Mouse (Mus musculus) G1E (cell line): Measurements from ENCODE around the gene Pde4c. TPM values are rescaled to one million over a fixed set of nuclear protein-coding genes. Genes with fewer than 3 reads are reported as not detected.

ENCODE experiments used
- ATAC-seq: 2 replicates; pipeline ENCODE4 v1.8.0; 2016; ENCODE audit warnings: mild to moderate bottlenecking; ENCODE audit not compliant: insufficient number of reproducible peaks, poor library complexity, low FRiP score, severe bottlenecking; ENCODE audit errors: extremely low read depth
- DNase-seq: peaks from one replicate; pipeline ENCODE4 v3.0.0; 2012; ENCODE audit warnings: low spot score
- H3K27me3 ChIP-seq: 2 replicates; pipeline ENCODE4 v1.6.1; 2012; ENCODE audit warnings: mild to moderate bottlenecking, low read length, inconsistent platforms; ENCODE audit not compliant: insufficient read depth
- H3K36me3 ChIP-seq: replicated peaks from 2 replicates; pipeline ENCODE3; 2012; ENCODE audit warnings: mild to moderate bottlenecking, inconsistent platforms
- H3K4me1 ChIP-seq: 2 replicates; pipeline ENCODE4 v1.6.1; 2012; ENCODE audit warnings: low read depth, low read length, inconsistent platforms, mixed read lengths; ENCODE audit not compliant: insufficient read depth
- H3K4me3 ChIP-seq: 2 replicates; pipeline ENCODE4 v1.5.1; 2012; ENCODE audit warnings: low read depth, mild to moderate bottlenecking, inconsistent platforms, low read length, moderate library complexity, mixed read lengths
- H3K9me3 ChIP-seq: replicated peaks from 2 replicates; pipeline ENCODE4 v1.6.1; 2012; ENCODE audit warnings: inconsistent platforms
- CTCF ChIP-seq: IDR thresholded peaks from 2 replicates; pipeline ENCODE4 v1.5.1; 2012; ENCODE audit warnings: low read depth, low read length, inconsistent platforms, mixed read lengths
- GATA1 ChIP-seq: IDR thresholded peaks from 2 replicates; pipeline ENCODE4 v1.6.1; 2012; ENCODE audit warnings: borderline replicate concordance, low read length, inconsistent platforms, mixed read lengths
- GATA2 ChIP-seq: IDR thresholded peaks from 2 replicates; pipeline ENCODE4 v1.6.1; 2012; ENCODE audit warnings: low read depth, low read length, inconsistent platforms, borderline replicate concordance
- POLR2AphosphoS5 ChIP-seq: IDR thresholded peaks from 2 replicates; pipeline ENCODE4 v1.6.1; 2012; ENCODE audit warnings: low read depth, low read length, inconsistent platforms; ENCODE audit not compliant: insufficient replicate concordance
- TAL1 ChIP-seq: conservative IDR thresholded peaks from 2 replicates; pipeline ENCODE4 v1.6.1; 2012; ENCODE audit warnings: low read depth, low read length, inconsistent platforms, mixed read lengths
- polyA plus RNA-seq: library from polyadenylated mRNA; stranded (reverse); fragments of >175 nt; gene quantifications from 2 replicates; pipeline ENCODE4 v1.2.3, GENCODE M21; 2012
- total RNA-seq, 2 experiments: library from RNA; stranded (forward) in 1 of 2; stranded (reverse) in 1 of 2; fragments of 200-1000 nt in 1 of 2; fragments of >200 nt in 1 of 2; fragmentation: Nextera tagmentation in 1 of 2; gene quantifications; 2 replicates each; pipeline ENCODE4 v1.2.3; 2014 to 2017

The Pde4c gene
- total and polyA plus RNA-seq, 3 experiments: 0.22 to 0.95 TPM; not detected in 1

GRCm38 (mm10) chr8:70725792-70726447, 2.4 kb downstream of the Pde4c start:
- ATAC-seq (no peak), DNase-seq (no peak)
- Histone ChIP-seq H3K9me3 (no peaks in the 10 kb centered on the region), H3K36me3 (no peaks in the 10 kb centered on the region), H3K4me3 (no peak overlapping the region), H3K27me3 (peaks cover 65% of the 10 kb centered on the region), H3K4me1 (peaks cover 19% of the 10 kb centered on the region)
- no peak for TF ChIP-seq CTCF
- no peak for TF ChIP-seq TAL1
- no peak for TF ChIP-seq POLR2AphosphoS5
- TF ChIP-seq GATA2: no peak
- TF ChIP-seq GATA1: no peak

GRCm38 (mm10) chr8:70726721-70727120, 3.2 kb downstream of the Pde4c start:
- DNase-seq: no peak
- H3K27me3 ChIP-seq: peaks cover 65% of the 10 kb centered on the region

GRCm38 (mm10) chr8:70729808-70730475, 6.4 kb downstream of the Pde4c start:
- peak overlapping the region; percentile 55; the same call in 1 of the 2 replicates for H3K4me3 ChIP-seq

More at GRCm38 (mm10) chr8:70726721-70727120, 3.2 kb downstream of the Pde4c start:
- Histone ChIP-seq H3K4me1 (peaks cover 19% of the 10 kb centered on the region), H3K36me3 (no peaks in the 10 kb centered on the region), H3K4me3 (no peak overlapping the region), H3K9me3 (no peaks in the 10 kb centered on the region)
- no peak for ATAC-seq
- no peak for TF ChIP-seq POLR2AphosphoS5
- TF ChIP-seq CTCF: no peak
- TF ChIP-seq GATA2: no peak
- no peak for TF ChIP-seq GATA1
- no peak for TF ChIP-seq TAL1

GRCm38 (mm10) chr8:70730956-70731355, 7.4 kb downstream of the Pde4c start:
- no peak for ATAC-seq
- Histone ChIP-seq H3K27me3 (peaks cover 58% of the 10 kb centered on the region), H3K4me3 (no peak overlapping the region), H3K36me3 (no peaks in the 10 kb centered on the region), H3K4me1 (peaks cover 14% of the 10 kb centered on the region), H3K9me3 (no peaks in the 10 kb centered on the region)
- TF ChIP-seq CTCF (no peak), TAL1 (no peak), POLR2AphosphoS5 (no peak)
- DNase-seq: no peak

More at GRCm38 (mm10) chr8:70729808-70730475, 6.4 kb downstream of the Pde4c start:
- DNase-seq (no peak), ATAC-seq (no peak)
- H3K36me3 ChIP-seq: no peaks in the 10 kb centered on the region
- TF ChIP-seq CTCF (no peak), POLR2AphosphoS5 (no peak), TAL1 (no peak), GATA2 (no peak), GATA1 (no peak)
- peaks cover 59% of the 10 kb centered on the region for H3K27me3 ChIP-seq
- H3K4me1 ChIP-seq: peaks cover 14% of the 10 kb centered on the region
- H3K9me3 ChIP-seq: no peaks in the 10 kb centered on the region

- H3K36me3 ChIP-seq: no peaks in the 10 kb centered on the region
- H3K4me3 ChIP-seq: no peak overlapping the region
- no peaks in the 10 kb centered on the region; the same call in 1 of the 2 replicates for H3K4me1 ChIP-seq
- DNase-seq (no peak), ATAC-seq (no peak)
- no peaks in the 10 kb centered on the region for H3K9me3 ChIP-seq
- TF ChIP-seq CTCF: no peak
- TF ChIP-seq GATA1: no peak
- TF ChIP-seq TAL1: no peak
- H3K27me3 ChIP-seq: peaks cover 42% of the 10 kb centered on the region
These were observed 14.2 kb downstream of the Pde4c start for GRCm38 (mm10) chr8:70737705-70738104.

GRCm38 (mm10) chr8:70738211-70738610, 14.7 kb downstream of the Pde4c start:
- H3K36me3 ChIP-seq: no peaks in the 10 kb centered on the region
- no peak for DNase-seq

More at GRCm38 (mm10) chr8:70738211-70738610, 14.7 kb downstream of the Pde4c start:
- ATAC-seq: no peak
- no peaks in the 10 kb centered on the region for H3K9me3 ChIP-seq
- TF ChIP-seq CTCF: no peak
- TF ChIP-seq POLR2AphosphoS5: no peak
- TF ChIP-seq GATA2: no peak
- TF ChIP-seq TAL1: no peak
- no peak for TF ChIP-seq GATA1
- no peaks in the 10 kb centered on the region; the same call in 1 of the 2 replicates for H3K4me1 ChIP-seq
- H3K4me3 ChIP-seq: no peak overlapping the region
- peaks cover 42% of the 10 kb centered on the region for H3K27me3 ChIP-seq
